Mouse (Mus musculus) ES-E14 (cell line): ENCODE measurements at regions not wholly inside any gene's neighbourhood (a gene's known extent, or its start where the extent isn't known, plus 50 kb on each side); places are given as distances from the start of the nearest gene placed in this dataset.

Source experiments
- CHD2 ChIP-seq: IDR thresholded peaks from 2 replicates; pipeline ENCODE4 v1.6.1; 2014; ENCODE audit warnings: mild to moderate bottlenecking, low read depth, low read length, inconsistent platforms
- HCFC1 ChIP-seq: IDR thresholded peaks from 2 replicates; pipeline ENCODE4 v1.6.1; 2012; ENCODE audit warnings: low read length, inconsistent platforms, borderline replicate concordance; ENCODE audit not compliant: insufficient read depth
- ZC3H11A ChIP-seq: IDR thresholded peaks from 2 replicates; pipeline ENCODE4 v1.6.1; 2012; ENCODE audit warnings: low read depth, mild to moderate bottlenecking, inconsistent platforms, low read length, borderline replicate concordance

DNA sequence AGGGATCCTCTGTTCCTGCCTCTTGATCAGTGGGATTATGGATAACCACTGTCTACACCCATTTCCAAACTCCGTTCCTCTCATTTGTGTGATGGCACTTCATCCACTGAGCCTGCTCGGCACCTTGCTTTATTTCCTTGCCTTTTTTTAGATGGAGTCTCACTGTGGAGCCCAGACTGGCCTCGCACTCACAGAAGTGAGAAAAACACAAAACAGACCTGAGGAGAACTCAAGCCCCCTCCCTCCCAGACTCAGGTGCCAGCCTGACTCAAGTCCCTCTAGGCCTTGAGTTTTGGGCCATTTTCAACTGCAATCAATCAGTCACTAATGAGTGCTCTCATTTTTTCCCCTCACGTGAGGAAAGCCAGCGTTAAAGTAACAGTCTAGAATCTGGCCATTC, 211.3 kb downstream of the Prdm2 start:
- TF ChIP-seq HCFC1 (no peak), ZC3H11A (no peak), CHD2 (no peak)
